Mouse (Mus musculus) midbrain, postnatal 0 days (tissue): ENCODE measurements around the gene Lmntd1. TPM values are rescaled to one million over a fixed set of nuclear protein-coding genes. Genes with fewer than 3 reads are reported as not detected.

Experiments used
- ATAC-seq: fragments of 200-750 bp; cut with Nextera tagmentation; 2 replicates; pipeline ENCODE4 v1.8.0; 2017; ENCODE audit warnings: moderate number of reproducible peaks, mild to moderate bottlenecking, moderate TSS enrichment, moderate library complexity; ENCODE audit not compliant: low FRiP score
- DNase-seq: peaks from one replicate; pipeline ENCODE4 v3.0.0-alpha.2; 2015; ENCODE audit warnings: low spot score
- H3K27ac ChIP-seq: fragments of 300-500 bp; sonication (generic); 2 replicates; pipeline ENCODE4 v1.5.1; 2014; ENCODE audit warnings: low read depth, mild to moderate bottlenecking, low read length, mixed read lengths
- H3K27me3 ChIP-seq: fragments of 300-500 bp; sonication (generic); 2 replicates; pipeline ENCODE4 v1.6.1; 2014; ENCODE audit warnings: low read length, control low read depth, mixed read lengths; ENCODE audit not compliant: insufficient read depth
- H3K36me3 ChIP-seq: fragments of 300-500 bp; sonication (generic); 2 replicates; pipeline ENCODE4 v1.6.1; 2014; ENCODE audit warnings: low read length, control low read depth, mixed read lengths; ENCODE audit not compliant: insufficient read depth
- H3K4me1 ChIP-seq: fragments of 300-500 bp; sonication (generic); 2 replicates; pipeline ENCODE4 v1.6.1; 2014; ENCODE audit warnings: mild to moderate bottlenecking, control low read depth, antibody characterized with exemption, low read length, mixed read lengths; ENCODE audit not compliant: insufficient read depth
- H3K4me2 ChIP-seq: fragments of 300-500 bp; sonication (generic); 2 replicates; pipeline ENCODE4 v1.6.1; 2014; ENCODE audit warnings: low read depth, mild to moderate bottlenecking, low read length, mixed read lengths; ENCODE audit not compliant: poor library complexity, severe bottlenecking
- H3K4me3 ChIP-seq: fragments of 300-500 bp; sonication (generic); 2 replicates; pipeline ENCODE4 v1.5.1; 2014; ENCODE audit warnings: low read depth, mild to moderate bottlenecking, low read length, moderate library complexity
- H3K9ac ChIP-seq: fragments of 300-500 bp; sonication (generic); replicated peaks from 2 replicates; pipeline ENCODE4 v1.6.1; 2014; ENCODE audit warnings: mild to moderate bottlenecking, low read length, moderate library complexity, mixed read lengths; ENCODE audit not compliant: poor library complexity, severe bottlenecking
- H3K9me3 ChIP-seq: fragments of 300-500 bp; sonication (generic); 2 replicates; pipeline ENCODE4 v1.6.1; 2016; ENCODE audit warnings: low read length, control low read depth
- CTCF ChIP-seq: IDR thresholded peaks from 2 replicates; pipeline ENCODE4 v1.5.1; 2016; ENCODE audit warnings: antibody characterized with exemption, mild to moderate bottlenecking
- WGBS: fragments of 180-500 bp; shearing (Covaris S2); extraction: QIAGEN DNeasy Blood & Tissue Kit; methylation state at CpG from one replicate; pipeline ENCODE4 v1.1.7; 2014; 5-methylcytosine and 5-hydroxymethylcytosine counted together
- polyA plus RNA-seq: library from polyadenylated mRNA; unstranded; fragments of >200 nt; fragmentation: Nextera tagmentation; extraction: Ambion mirVana; gene quantifications from 2 replicates; pipeline ENCODE4 v1.2.1, GENCODE M21; 2015
- total RNA-seq: library from RNA; depleted of rRNA; stranded (reverse); fragments of >200 nt; gene quantifications from 2 replicates; pipeline ENCODE4 v1.2.3, GENCODE M21; 2014

Gene Lmntd1
- total and polyA plus RNA-seq, 2 experiments from 2014 or later = 2.0 to 2.7 TPM

DNA sequence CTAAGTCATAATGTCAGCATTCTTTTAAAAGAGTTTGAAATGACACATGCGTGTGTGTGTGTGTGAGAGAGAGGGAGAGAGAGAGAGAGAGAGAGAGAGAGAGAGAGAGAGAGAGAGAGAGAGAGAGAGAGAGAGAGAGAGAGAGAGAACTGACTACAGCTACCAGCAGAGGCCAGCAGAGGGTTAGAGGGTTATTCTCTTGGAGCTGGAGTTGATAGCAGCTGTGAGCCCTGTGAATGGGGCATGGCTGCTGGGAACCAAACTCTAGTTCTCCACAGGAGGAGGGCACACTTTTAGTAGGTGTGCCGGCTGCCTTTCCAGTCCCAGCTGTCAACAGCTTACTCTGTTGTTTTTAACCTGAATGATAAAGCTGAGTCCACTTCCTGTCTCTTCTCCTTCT lies 242.1 kb downstream of the Lmntd1 start:
- TF ChIP-seq CTCF = no peak
- H3K9ac ChIP-seq = no peak overlapping the region
- no peak overlapping the region for H3K4me3 ChIP-seq
- no peak overlapping the region for H3K4me2 ChIP-seq
- no peaks in the 10 kb centered on the region for H3K36me3 ChIP-seq
- ATAC-seq (no peak), DNase-seq (no peak)
- H3K9me3 ChIP-seq = no peaks in the 10 kb centered on the region
- WGBS = 75% methylated on average over 2 of the region's 2 CpGs
- no peak overlapping the region for H3K27ac ChIP-seq
- no peaks in the 10 kb centered on the region for H3K27me3 ChIP-seq
- no peaks in the 10 kb centered on the region for H3K4me1 ChIP-seq

DNA sequence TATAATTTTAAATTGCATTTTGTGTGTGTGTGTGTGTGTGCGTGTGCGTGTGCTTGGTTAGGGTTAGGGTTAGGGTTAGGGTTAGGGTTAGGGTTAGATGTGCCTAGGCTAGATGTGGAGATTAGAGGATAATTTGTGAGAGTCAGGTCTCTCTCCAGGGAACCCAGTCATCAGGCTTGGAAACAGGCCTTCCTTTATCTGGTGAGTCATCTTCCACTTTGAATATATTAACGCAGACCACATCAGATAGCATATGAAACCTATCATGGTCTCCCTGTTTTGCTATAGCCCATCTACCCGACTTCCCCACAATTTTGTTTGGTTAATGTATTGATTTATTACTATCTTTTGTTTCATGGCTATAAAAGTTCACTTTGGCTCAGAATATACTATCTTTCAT lies 242.5 kb downstream of the Lmntd1 start:
- Histone ChIP-seq H3K4me1 (no peaks in the 10 kb centered on the region), H3K9ac (no peak overlapping the region), H3K27ac (no peak overlapping the region), H3K4me3 (no peak overlapping the region), H3K36me3 (no peaks in the 10 kb centered on the region), H3K27me3 (no peaks in the 10 kb centered on the region), H3K9me3 (no peaks in the 10 kb centered on the region), H3K4me2 (no peak overlapping the region)
- 91% methylated on average over 4 of the region's 4 CpGs for WGBS
- no peak for DNase-seq
- ATAC-seq = no peak
- no peak for TF ChIP-seq CTCF

DNA sequence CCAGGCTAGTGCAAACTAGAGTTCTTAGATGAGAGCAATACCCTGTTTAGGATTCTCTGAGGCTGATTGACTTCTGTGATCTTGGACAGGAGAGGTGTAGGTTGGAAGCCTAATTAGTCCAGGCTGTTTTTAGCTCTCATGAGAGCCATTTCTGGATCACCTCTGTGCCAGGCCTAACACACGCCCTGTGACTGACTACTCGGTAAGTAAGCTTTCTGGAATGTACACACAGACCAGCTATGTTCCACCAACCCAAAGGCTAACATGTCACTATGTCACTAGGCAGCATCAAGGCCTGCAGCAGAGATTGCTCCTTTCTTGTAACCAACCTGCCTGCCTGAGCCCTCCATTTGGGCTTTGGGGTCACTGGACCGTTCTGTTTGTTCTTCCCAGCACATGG lies 243.8 kb downstream of the Lmntd1 start:
- Histone ChIP-seq H3K4me2 (no peak overlapping the region), H3K9ac (no peak overlapping the region), H3K36me3 (no peaks in the 10 kb centered on the region), H3K27me3 (no peaks in the 10 kb centered on the region), H3K27ac (no peak overlapping the region), H3K4me1 (no peaks in the 10 kb centered on the region), H3K4me3 (no peak overlapping the region), H3K9me3 (no peaks in the 10 kb centered on the region)
- no peak for TF ChIP-seq CTCF
- no peak for DNase-seq
- WGBS = 80% methylated on average over 3 of the region's 3 CpGs
- ATAC-seq = no peak

DNA sequence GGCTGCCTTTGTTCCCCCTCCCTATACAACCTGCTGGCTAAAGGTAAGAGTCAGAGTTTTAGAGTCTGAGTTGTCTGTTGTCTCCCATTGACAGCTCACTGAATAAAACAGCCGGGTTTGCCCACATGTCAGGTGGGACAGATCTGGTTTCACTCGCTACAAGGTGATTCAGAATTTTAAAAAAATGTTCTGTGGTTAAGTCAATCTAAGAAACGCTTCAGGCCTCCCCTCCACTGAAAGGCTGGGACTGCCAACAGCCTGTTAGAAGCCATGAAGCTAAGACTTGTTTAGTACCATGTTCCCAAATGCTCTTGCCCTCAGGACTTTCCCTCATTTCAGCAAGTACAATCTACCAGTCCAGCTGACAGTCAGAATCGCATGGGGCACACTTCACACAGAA lies 244.8 kb downstream of the Lmntd1 start:
- H3K4me3 ChIP-seq = no peak overlapping the region
- H3K4me2 ChIP-seq = no peak overlapping the region
- DNase-seq = no peak
- H3K36me3 ChIP-seq = no peaks in the 10 kb centered on the region
- no peak for ATAC-seq
- no peaks in the 10 kb centered on the region for H3K9me3 ChIP-seq
- no peaks in the 10 kb centered on the region for H3K4me1 ChIP-seq
- no peaks in the 10 kb centered on the region for H3K27me3 ChIP-seq
- WGBS = 63% methylated on average over 4 of the region's 4 CpGs
- H3K9ac ChIP-seq = no peak overlapping the region
- no peak for TF ChIP-seq CTCF
- no peak overlapping the region for H3K27ac ChIP-seq

DNA sequence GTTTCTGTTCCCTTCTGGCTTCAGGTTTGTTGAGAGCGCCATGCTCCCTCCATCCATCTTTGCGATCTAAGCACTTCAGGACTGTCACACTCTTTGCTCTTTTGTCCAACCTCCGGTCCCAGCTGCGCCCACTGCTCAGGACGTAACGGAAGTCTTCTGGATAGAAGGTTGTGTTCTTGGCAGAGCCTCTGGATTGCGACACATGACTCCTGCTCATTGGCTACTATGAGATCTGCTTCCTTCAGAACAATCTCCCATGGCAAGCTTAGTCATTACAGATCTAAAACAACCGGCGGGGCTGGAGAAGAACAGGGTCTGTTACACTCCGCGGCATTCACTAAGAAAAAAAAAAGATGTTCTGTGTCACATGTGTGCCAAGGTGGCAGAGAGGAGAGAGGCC lies 247.6 kb downstream of the Lmntd1 start:
- 96% methylated on average over 11 of the region's 11 CpGs for WGBS
- no peak for DNase-seq
- H3K27me3 ChIP-seq = no peaks in the 10 kb centered on the region
- no peak for ATAC-seq
- no peak overlapping the region for H3K4me3 ChIP-seq
- H3K27ac ChIP-seq = no peak overlapping the region
- H3K4me2 ChIP-seq = no peak overlapping the region
- H3K9ac ChIP-seq = no peak overlapping the region
- H3K9me3 ChIP-seq = no peaks in the 10 kb centered on the region
- H3K36me3 ChIP-seq = no peaks in the 10 kb centered on the region
- no peak for TF ChIP-seq CTCF
- no peaks in the 10 kb centered on the region for H3K4me1 ChIP-seq

- DNase-seq (no peak), ATAC-seq (no peak)
- Histone ChIP-seq H3K4me3 (no peak overlapping the region), H3K4me1 (no peaks in the 10 kb centered on the region), H3K9me3 (no peaks in the 10 kb centered on the region), H3K4me2 (no peak overlapping the region), H3K27ac (no peak overlapping the region), H3K27me3 (peaks cover 4% of the 10 kb centered on the region; the same call in 1 of the 2 replicates), H3K36me3 (no peaks in the 10 kb centered on the region), H3K9ac (no peak overlapping the region)
- WGBS = 80% methylated on average over 7 of the region's 7 CpGs
- no peak for TF ChIP-seq CTCF
Measured at GRCm38 (mm10) chr6:145363698-145364097, 250.4 kb downstream of the Lmntd1 start.
